Mouse (Mus musculus): ENCODE data around the gene St7.

Gene St7

GRCm38 (mm10) chr6:17777018-17777799 is 84.5 kb downstream of the St7 start:
- Histone ChIP-seq H3K36me3 (ENCODE audit: insufficient read depth, low read length) (no peaks in the 10 kb centered on the region), H3K27me3 (ENCODE audit: insufficient read depth, low read length) (no peaks in the 10 kb centered on the region), H3K9me3 (ENCODE audit: low read length) (no peaks in the 10 kb centered on the region), H3K4me1 (replicated peaks; ENCODE audit: low read depth, low read length) (no peaks in the 10 kb centered on the region), H3K4me3 (replicated peaks; ENCODE audit: low read length) (no peak overlapping the region)
- TF ChIP-seq POU5F1 (IDR thresholded peaks at IDR 0.05; ENCODE audit: borderline replicate concordance, low read length) (no peak), CTCF (conservative IDR thresholded peaks at IDR 0.05; ENCODE audit: low read length) (no peak), NANOG (IDR thresholded peaks at IDR 0.05; ENCODE audit: borderline replicate concordance, low read length) (no peak)

GRCm38 (mm10) chr6:17778648-17779202 is 86.0 kb downstream of the St7 start:
- Histone ChIP-seq H3K36me3 (ENCODE audit: insufficient read depth, low read length) (no peaks in the 10 kb centered on the region), H3K9me3 (ENCODE audit: low read length) (no peaks in the 10 kb centered on the region), H3K27me3 (ENCODE audit: insufficient read depth, low read length) (no peaks in the 10 kb centered on the region), H3K4me3 (replicated peaks; ENCODE audit: low read length) (no peak overlapping the region), H3K4me1 (replicated peaks; ENCODE audit: low read depth, low read length) (no peaks in the 10 kb centered on the region)
- no peak for TF ChIP-seq POU5F1 (IDR thresholded peaks at IDR 0.05; ENCODE audit: borderline replicate concordance, low read length)
- no peak for TF ChIP-seq NANOG (IDR thresholded peaks at IDR 0.05; ENCODE audit: borderline replicate concordance, low read length)
- TF ChIP-seq CTCF (conservative IDR thresholded peaks at IDR 0.05; ENCODE audit: low read length), result no peak

- Histone ChIP-seq H3K4me1 (replicated peaks; ENCODE audit: low read depth, low read length) (no peaks in the 10 kb centered on the region), H3K4me3 (replicated peaks; ENCODE audit: low read length) (no peak overlapping the region), H3K27me3 (ENCODE audit: insufficient read depth, low read length) (no peaks in the 10 kb centered on the region), H3K36me3 (ENCODE audit: insufficient read depth, low read length) (no peaks in the 10 kb centered on the region), H3K9me3 (ENCODE audit: low read length) (no peaks in the 10 kb centered on the region)
- TF ChIP-seq NANOG (IDR thresholded peaks at IDR 0.05; ENCODE audit: borderline replicate concordance, low read length), result no peak
- TF ChIP-seq POU5F1 (IDR thresholded peaks at IDR 0.05; ENCODE audit: borderline replicate concordance, low read length), result no peak
These were observed 90.8 kb downstream of the St7 start for GRCm38 (mm10) chr6:17783511-17783910.

GRCm38 (mm10) chr6:17784523-17784922 is 91.8 kb downstream of the St7 start:
- Histone ChIP-seq H3K36me3 (ENCODE audit: insufficient read depth, low read length) (no peaks in the 10 kb centered on the region), H3K27me3 (ENCODE audit: insufficient read depth, low read length) (no peaks in the 10 kb centered on the region), H3K9me3 (ENCODE audit: low read length) (no peaks in the 10 kb centered on the region), H3K4me3 (replicated peaks; ENCODE audit: low read length) (no peak overlapping the region), H3K4me1 (replicated peaks; ENCODE audit: low read depth, low read length) (no peaks in the 10 kb centered on the region)
- no peak for TF ChIP-seq NANOG (IDR thresholded peaks at IDR 0.05; ENCODE audit: borderline replicate concordance, low read length)
- TF ChIP-seq CTCF (conservative IDR thresholded peaks at IDR 0.05; ENCODE audit: low read length), result no peak
- TF ChIP-seq POU5F1 (IDR thresholded peaks at IDR 0.05; ENCODE audit: borderline replicate concordance, low read length), result no peak

- TF ChIP-seq POU5F1 (IDR thresholded peaks at IDR 0.05; ENCODE audit: borderline replicate concordance, low read length) (no peak), NANOG (IDR thresholded peaks at IDR 0.05; ENCODE audit: borderline replicate concordance, low read length) (no peak), CTCF (conservative IDR thresholded peaks at IDR 0.05; ENCODE audit: low read length) (no peak)
- H3K36me3 ChIP-seq (ENCODE audit: insufficient read depth, low read length), result no peaks in the 10 kb centered on the region
- H3K4me1 ChIP-seq (replicated peaks; ENCODE audit: low read depth, low read length), result no peaks in the 10 kb centered on the region
- no peaks in the 10 kb centered on the region for H3K9me3 ChIP-seq (ENCODE audit: low read length)
- H3K4me3 ChIP-seq (replicated peaks; ENCODE audit: low read length), result no peak overlapping the region
- no peaks in the 10 kb centered on the region for H3K27me3 ChIP-seq (ENCODE audit: insufficient read depth, low read length)
These were observed 92.5 kb downstream of the St7 start for GRCm38 (mm10) chr6:17785248-17785647.

GRCm38 (mm10) chr6:17787810-17788209 is 95.1 kb downstream of the St7 start:
- Histone ChIP-seq H3K4me1 (replicated peaks; ENCODE audit: low read depth, low read length) (no peaks in the 10 kb centered on the region), H3K9me3 (ENCODE audit: low read length) (no peaks in the 10 kb centered on the region)
- no peak for TF ChIP-seq POU5F1 (IDR thresholded peaks at IDR 0.05; ENCODE audit: borderline replicate concordance, low read length)
- TF ChIP-seq NANOG (IDR thresholded peaks at IDR 0.05; ENCODE audit: borderline replicate concordance, low read length), result no peak
- no peak for TF ChIP-seq CTCF (conservative IDR thresholded peaks at IDR 0.05; ENCODE audit: low read length)

GRCm38 (mm10) chr6:17790251-17790650 is 97.5 kb downstream of the St7 start:
- no peaks in the 10 kb centered on the region for H3K4me1 ChIP-seq (replicated peaks; ENCODE audit: low read depth, low read length)
- no peak for TF ChIP-seq CTCF (conservative IDR thresholded peaks at IDR 0.05; ENCODE audit: low read length)
- H3K27me3 ChIP-seq (ENCODE audit: insufficient read depth, low read length), result no peaks in the 10 kb centered on the region
- no peak overlapping the region for H3K4me3 ChIP-seq (replicated peaks; ENCODE audit: low read length)
- no peaks in the 10 kb centered on the region for H3K36me3 ChIP-seq (ENCODE audit: insufficient read depth, low read length)
- H3K9me3 ChIP-seq (ENCODE audit: low read length), result no peaks in the 10 kb centered on the region

More at GRCm38 (mm10) chr6:17787810-17788209, 95.1 kb downstream of the St7 start:
- Histone ChIP-seq H3K27me3 (ENCODE audit: insufficient read depth, low read length) (no peaks in the 10 kb centered on the region), H3K36me3 (ENCODE audit: insufficient read depth, low read length) (no peaks in the 10 kb centered on the region), H3K4me3 (replicated peaks; ENCODE audit: low read length) (no peak overlapping the region)

- no peaks in the 10 kb centered on the region for H3K36me3 ChIP-seq (ENCODE audit: insufficient read depth, low read length)
- H3K27me3 ChIP-seq (ENCODE audit: insufficient read depth, low read length), result no peaks in the 10 kb centered on the region
- no peaks in the 10 kb centered on the region for H3K9me3 ChIP-seq (ENCODE audit: low read length)
- H3K4me1 ChIP-seq (replicated peaks; ENCODE audit: low read depth, low read length), result no peaks in the 10 kb centered on the region
- no peak for TF ChIP-seq POU5F1 (IDR thresholded peaks at IDR 0.05; ENCODE audit: borderline replicate concordance, low read length)
- H3K4me3 ChIP-seq (replicated peaks; ENCODE audit: low read length), result no peak overlapping the region
These were observed 100.7 kb downstream of the St7 start for GRCm38 (mm10) chr6:17793471-17793870.

- no peak overlapping the region for H3K4me3 ChIP-seq (replicated peaks; ENCODE audit: low read length)
- H3K9me3 ChIP-seq (ENCODE audit: low read length), result no peaks in the 10 kb centered on the region
- no peak for TF ChIP-seq POU5F1 (IDR thresholded peaks at IDR 0.05; ENCODE audit: borderline replicate concordance, low read length)
- no peak for TF ChIP-seq NANOG (IDR thresholded peaks at IDR 0.05; ENCODE audit: borderline replicate concordance, low read length)
- no peak for TF ChIP-seq CTCF (conservative IDR thresholded peaks at IDR 0.05; ENCODE audit: low read length)
These were observed 104.6 kb downstream of the St7 start for GRCm38 (mm10) chr6:17797271-17797713.

More at GRCm38 (mm10) chr6:17797271-17797713, 104.6 kb downstream of the St7 start:
- Histone ChIP-seq H3K4me1 (replicated peaks; ENCODE audit: low read depth, low read length) (no peaks in the 10 kb centered on the region), H3K27me3 (ENCODE audit: insufficient read depth, low read length) (no peaks in the 10 kb centered on the region), H3K36me3 (ENCODE audit: insufficient read depth, low read length) (no peaks in the 10 kb centered on the region)

Measured in E14TG2a.4 (cell line).